Mouse (Mus musculus) MEL (cell line): ENCODE results near the gene Eef1a1. TPM values are rescaled to one million over a fixed set of nuclear protein-coding genes. Genes with fewer than 3 reads are reported as not detected.

Source experiments
- DNase-seq: peaks from one replicate; pipeline ENCODE4 v3.0.0; 2011; ENCODE audit warnings: low read depth, low spot score
- H3K27ac ChIP-seq: 2 replicates; pipeline ENCODE4 v1.5.1; 2012; ENCODE audit warnings: low read depth, mild to moderate bottlenecking, control low read depth, low read length, moderate library complexity; ENCODE audit not compliant: control insufficient read depth
- H3K27me3 ChIP-seq, 2 experiments: fragments of 150-350 bp in 1 of 2; sonication (generic) in 1 of 2; 2 replicates each; pipeline ENCODE4 v1.6.1; 2012; ENCODE audit warnings: low read length in 2 of 2, mild to moderate bottlenecking in 2 of 2, improper control_type of control experiment in 1 of 2, moderate library complexity in 1 of 2; ENCODE audit not compliant: insufficient read depth in 2 of 2, control insufficient read depth in 1 of 2
- H3K36me3 ChIP-seq, 2 experiments: 2 replicates each; pipeline ENCODE4 v1.6.1; 2012 to 2014; ENCODE audit warnings: low read length in 2 of 2, improper control_type of control experiment in 1 of 2, inconsistent platforms in 1 of 2, mild to moderate bottlenecking in 1 of 2; ENCODE audit not compliant: insufficient read depth in 2 of 2, control insufficient read depth in 1 of 2
- H3K4me1 ChIP-seq, 2 experiments: fragments of 150-350 bp in 1 of 2; sonication (generic) in 1 of 2; 2 replicates each; pipeline ENCODE4 v1.6.1; 2012; ENCODE audit warnings: low read length in 2 of 2, improper control_type of control experiment in 1 of 2, mild to moderate bottlenecking in 1 of 2; ENCODE audit not compliant: insufficient read depth in 2 of 2, control insufficient read depth in 1 of 2
- H3K4me3 ChIP-seq, 2 experiments: fragments of 150-350 bp in 1 of 2; sonication (generic) in 1 of 2; 2 replicates each; pipeline ENCODE4 v1.5.1; 2012; ENCODE audit warnings: low read depth in 2 of 2, low read length in 2 of 2, mild to moderate bottlenecking in 2 of 2, moderate library complexity in 2 of 2, control low read depth in 1 of 2, improper control_type of control experiment in 1 of 2; ENCODE audit not compliant: control insufficient read depth in 1 of 2, insufficient read depth in 1 of 2
- H3K79me2 ChIP-seq: 2 replicates; pipeline ENCODE4 v1.6.1; 2012; ENCODE audit warnings: mild to moderate bottlenecking, low read length, moderate library complexity; ENCODE audit not compliant: control insufficient read depth, poor library complexity, insufficient read depth
- H3K9ac ChIP-seq: 2 replicates; pipeline ENCODE4 v1.6.1; 2012; ENCODE audit warnings: low read depth, mild to moderate bottlenecking, control low read depth, low read length, moderate library complexity; ENCODE audit not compliant: control insufficient read depth, poor library complexity, severe bottlenecking
- H3K9me3 ChIP-seq: fragments of 150-350 bp; sonication (generic); replicated peaks from 2 replicates; pipeline ENCODE4 v1.6.1; 2012; ENCODE audit warnings: mild to moderate bottlenecking, low read length, improper control_type of control experiment, moderate library complexity; ENCODE audit not compliant: insufficient read depth
- BHLHE40 ChIP-seq: IDR thresholded peaks from 2 replicates; pipeline ENCODE4 v1.6.1; 2012; ENCODE audit warnings: low read depth, mild to moderate bottlenecking, inconsistent platforms, low read length, improper control_type of control experiment, borderline replicate concordance
- CHD1 ChIP-seq: IDR thresholded peaks from 2 replicates; pipeline ENCODE4 v1.6.1; 2012; ENCODE audit warnings: low read depth, mild to moderate bottlenecking, inconsistent platforms, low read length, improper control_type of control experiment
- CTCF ChIP-seq, 3 experiments: IDR thresholded peaks in 2 of 3; conservative IDR thresholded peaks in 1 of 3; 2 replicates each; pipeline ENCODE4 v1.5.1; 2011 to 2012; ENCODE audit warnings: low read length in 3 of 3, low read depth in 2 of 3, mild to moderate bottlenecking in 2 of 3, improper control_type of control experiment in 1 of 3, inconsistent platforms in 1 of 3, mixed read lengths in 1 of 3, moderate library complexity in 1 of 3; ENCODE audit not compliant: control insufficient read depth in 1 of 3, insufficient read depth in 1 of 3, poor library complexity in 1 of 3, severe bottlenecking in 1 of 3
- E2F4 ChIP-seq: IDR thresholded peaks from 2 replicates; pipeline ENCODE4 v1.6.1; 2011; ENCODE audit warnings: low read depth, low read length, improper control_type of control experiment, borderline replicate concordance
- ELF1 ChIP-seq: IDR thresholded peaks from 2 replicates; pipeline ENCODE4 v1.6.1; 2014; ENCODE audit warnings: low read depth, mild to moderate bottlenecking, inconsistent platforms, low read length, improper control_type of control experiment, moderate library complexity
- EP300 ChIP-seq, 2 experiments: IDR thresholded peaks; 2 replicates each; pipeline ENCODE4 v1.6.1; 2011; ENCODE audit warnings: improper control_type of control experiment in 2 of 2, low read length in 2 of 2, low read depth in 1 of 2, mild to moderate bottlenecking in 1 of 2
- GABPA ChIP-seq: IDR thresholded peaks from 2 replicates; pipeline ENCODE4 v1.6.1; 2012; ENCODE audit warnings: low read depth, mild to moderate bottlenecking, inconsistent platforms, low read length, improper control_type of control experiment, moderate library complexity
- MAX ChIP-seq: IDR thresholded peaks from 2 replicates; pipeline ENCODE4 v1.6.1; 2011; ENCODE audit warnings: low read length, improper control_type of control experiment
- NELFE ChIP-seq: IDR thresholded peaks from 2 replicates; pipeline ENCODE4 v1.6.1; 2011; ENCODE audit warnings: low read depth, low read length, improper control_type of control experiment
- SMC3 ChIP-seq: IDR thresholded peaks from 2 replicates; pipeline ENCODE4 v1.6.1; 2011; ENCODE audit warnings: low read depth, low read length, improper control_type of control experiment
- TCF12 ChIP-seq: IDR thresholded peaks from 2 replicates; pipeline ENCODE4 v1.6.1; 2014; ENCODE audit warnings: low read depth, mild to moderate bottlenecking, inconsistent platforms, low read length, improper control_type of control experiment, moderate library complexity
- polyA plus RNA-seq, 2 experiments: library from polyadenylated mRNA; stranded (reverse) in 1 of 2; unstranded in 1 of 2; fragments of >175 nt in 1 of 2; fragments of >200 nt in 1 of 2; gene quantifications; 2 replicates each; pipeline versions ENCODE4 v1.2.1 to v1.2.4; 2012; ENCODE audit warnings: low replicate concordance in 2 of 2, low read depth in 1 of 2; ENCODE audit not compliant: insufficient read length in 2 of 2, insufficient read depth in 1 of 2, missing spikeins in 1 of 2
- total RNA-seq: library from RNA; depleted of rRNA; stranded (reverse); fragments of 300-350 nt; gene quantifications from 2 replicates; pipeline ENCODE4 v1.2.3, GENCODE M21; 2012

Eef1a1 gene
- total and polyA plus RNA-seq, 3 experiments: 11,701 to 60,504 (median 13,182) TPM

DNA sequence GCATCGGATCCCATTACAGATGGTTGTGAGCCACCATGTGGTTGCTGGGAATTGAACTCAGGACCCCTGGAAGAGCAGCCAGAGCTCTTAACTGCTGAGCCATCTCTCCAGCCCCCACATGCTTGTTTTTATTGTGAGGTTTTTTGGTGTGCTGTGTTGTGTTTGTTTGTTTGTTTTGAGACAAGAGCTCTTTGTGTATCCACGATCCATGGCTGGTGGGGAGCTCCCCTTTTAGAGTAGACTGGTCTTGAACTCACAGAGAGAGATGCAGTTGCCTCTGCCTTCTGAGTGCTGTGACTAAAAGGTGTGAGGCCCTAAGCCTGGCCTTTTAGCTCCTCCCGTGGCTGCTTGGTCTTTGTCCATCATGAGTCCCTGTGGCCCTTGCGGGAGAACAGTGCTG is 15.2 kb upstream of the Eef1a1 start:
- H3K27ac ChIP-seq: no peak overlapping the region
- H3K9ac ChIP-seq: no peak overlapping the region
- no peaks in the 10 kb centered on the region for H3K36me3 ChIP-seq
- H3K27me3 ChIP-seq: peaks cover 0 to 2% of the 10 kb centered on the region in 2 experiments; a peak in 3 of 4 replicates
- H3K4me3 ChIP-seq: no peak overlapping the region
- no peak for DNase-seq
- no peak for TF ChIP-seq CTCF (IDR thresholded peaks at IDR 0.05 in 2 of 3, conservative IDR thresholded peaks at IDR 0.05 in 1 of 3; ENCODE audit: control insufficient read depth in 1 of 3, insufficient read depth in 1 of 3, low read depth in 2 of 3, low read length in 3 of 3, poor library complexity in 1 of 3, severe bottlenecking in 1 of 3)
- no peak for TF ChIP-seq E2F4
- no peak for TF ChIP-seq SMC3
- no peak for TF ChIP-seq TCF12
- H3K9me3 ChIP-seq: no peaks in the 10 kb centered on the region
- H3K79me2 ChIP-seq: no peaks in the 10 kb centered on the region
- H3K4me1 ChIP-seq: no peaks in the 10 kb centered on the region

- TF ChIP-seq MAX (no peak), NELFE (no peak), ELF1 (no peak), EP300 (IDR thresholded peaks at IDR 0.05; ENCODE audit: low read depth in 1 of 2, low read length in 2 of 2) (no peak), BHLHE40 (no peak), CHD1 (no peak)
- H3K36me3 ChIP-seq: no peaks in the 10 kb centered on the region
- H3K9me3 ChIP-seq: no peaks in the 10 kb centered on the region
- H3K4me3 ChIP-seq: no peak overlapping the region
- no peak overlapping the region for H3K27ac ChIP-seq
- H3K4me1 ChIP-seq: no peaks in the 10 kb centered on the region
- H3K9ac ChIP-seq: no peak overlapping the region
- no peak for DNase-seq
- no peaks in the 10 kb centered on the region for H3K79me2 ChIP-seq
- H3K27me3 ChIP-seq: peaks cover 0 to 2% of the 10 kb centered on the region in 2 experiments; a peak in 3 of 4 replicates
These were observed 14.5 kb upstream of the Eef1a1 start for GRCm38 (mm10) chr9:78503223-78504079.

- H3K4me1 ChIP-seq: no peaks in the 10 kb centered on the region
- no peak for DNase-seq
- H3K36me3 ChIP-seq: no peaks in the 10 kb centered on the region
- no peaks in the 10 kb centered on the region for H3K79me2 ChIP-seq
- H3K27me3 ChIP-seq: peaks cover 0 to 2% of the 10 kb centered on the region in 2 experiments; a peak in 3 of 4 replicates
- no peak for TF ChIP-seq GABPA
- H3K27ac ChIP-seq: no peak overlapping the region
- H3K4me3 ChIP-seq: no peak overlapping the region
- no peaks in the 10 kb centered on the region for H3K9me3 ChIP-seq
- no peak overlapping the region for H3K9ac ChIP-seq
These were observed 12.3 kb upstream of the Eef1a1 start for GRCm38 (mm10) chr9:78501284-78501683.
